Mouse (Mus musculus): Measurements from ENCODE around the gene Npnt.

GRCm38 (mm10) chr3:132849669-132850068 is 100.4 kb downstream of the Npnt start:
- TF ChIP-seq GATA1 (IDR thresholded peaks at IDR 0.05; ENCODE audit: borderline replicate concordance, low read length) (no peak), FLI1 (IDR thresholded peaks at IDR 0.05; ENCODE audit: low read length) (no peak)
